Mouse (Mus musculus) CH12.LX (cell line): ENCODE measurements around the gene Pef1. TPM values are rescaled to one million over a fixed set of nuclear protein-coding genes. Genes with fewer than 3 reads are reported as not detected.

Experiments used
- DNase-seq: peaks from one replicate; pipeline ENCODE4 v3.0.0-alpha.2; 2013; ENCODE audit errors: extremely low read depth
- H3K27ac ChIP-seq: 2 replicates; pipeline ENCODE4 v1.5.1; 2012; ENCODE audit warnings: low read depth, mild to moderate bottlenecking, control low read depth, moderate library complexity; ENCODE audit not compliant: insufficient read depth
- H3K27me3 ChIP-seq: replicated peaks from 2 replicates; pipeline ENCODE3; 2012; ENCODE audit warnings: inconsistent platforms
- H3K36me3 ChIP-seq, 2 experiments: replicated peaks in 1 of 2; 2 replicates each; pipeline versions ENCODE3 to v1.6.1; 2012; ENCODE audit warnings: inconsistent platforms in 1 of 2, low read length in 1 of 2, mild to moderate bottlenecking in 1 of 2, mixed read lengths in 1 of 2, moderate library complexity in 1 of 2; ENCODE audit not compliant: control insufficient read depth in 1 of 2, insufficient read depth in 1 of 2
- H3K4me1 ChIP-seq, 2 experiments: 2 replicates each; pipeline ENCODE4 v1.6.1; 2012; ENCODE audit warnings: inconsistent platforms in 1 of 2, moderate library complexity in 1 of 2; ENCODE audit not compliant: insufficient read depth in 2 of 2, control insufficient read depth in 1 of 2
- H3K4me2 ChIP-seq: 2 replicates; pipeline ENCODE4 v1.6.1; 2012; ENCODE audit warnings: low read depth, mild to moderate bottlenecking, control low read depth; ENCODE audit not compliant: poor library complexity, insufficient read depth, severe bottlenecking
- H3K4me3 ChIP-seq, 3 experiments: fragments of 150-350 bp in 1 of 3; sonication (generic) in 1 of 3; replicated peaks in 1 of 3; 2 replicates each; pipeline versions ENCODE3 to v1.5.1; 2011 to 2012; ENCODE audit warnings: low read depth in 2 of 3, low read length in 2 of 3, mild to moderate bottlenecking in 2 of 3, moderate library complexity in 2 of 3, control low read depth in 1 of 3, improper control_type of control experiment in 1 of 3, inconsistent platforms in 1 of 3, mixed read lengths in 1 of 3; ENCODE audit not compliant: poor library complexity in 1 of 3
- H3K79me2 ChIP-seq: replicated peaks from 2 replicates; pipeline ENCODE4 v1.6.1; 2012; ENCODE audit warnings: mild to moderate bottlenecking, moderate library complexity; ENCODE audit not compliant: control insufficient read depth, poor library complexity, insufficient read depth, severe bottlenecking; ENCODE audit errors: extremely low read depth
- H3K9ac ChIP-seq: 2 replicates; pipeline ENCODE4 v1.6.1; 2012; ENCODE audit warnings: low read depth, mild to moderate bottlenecking, control low read depth, moderate library complexity; ENCODE audit not compliant: insufficient read depth
- H3K9me3 ChIP-seq: replicated peaks from 2 replicates; pipeline ENCODE3; 2012; ENCODE audit warnings: low read length, inconsistent platforms, mixed read lengths
- CHD2 ChIP-seq: IDR thresholded peaks from 2 replicates; pipeline ENCODE4 v1.6.1; 2011; ENCODE audit warnings: low read length, improper control_type of control experiment
- GABPA ChIP-seq: IDR thresholded peaks from 2 replicates; pipeline ENCODE4 v1.6.1; 2012; ENCODE audit warnings: low read depth, low read length, improper control_type of control experiment, inconsistent platforms; ENCODE audit not compliant: insufficient replicate concordance
- HCFC1 ChIP-seq: IDR thresholded peaks from 2 replicates; pipeline ENCODE4 v1.6.1; 2012; ENCODE audit warnings: low read depth, mild to moderate bottlenecking, inconsistent platforms, low read length, improper control_type of control experiment
- IRF4 ChIP-seq: IDR thresholded peaks from 2 replicates; pipeline ENCODE4 v1.6.1; 2014; ENCODE audit warnings: low read depth, mild to moderate bottlenecking, inconsistent platforms, low read length, improper control_type of control experiment
- JUN ChIP-seq: IDR thresholded peaks from 2 replicates; pipeline ENCODE4 v1.6.1; 2011; ENCODE audit warnings: low read depth, mild to moderate bottlenecking, low read length, improper control_type of control experiment, moderate library complexity; ENCODE audit not compliant: insufficient read depth
- JUND ChIP-seq: conservative IDR thresholded peaks from 2 replicates; pipeline ENCODE4 v1.6.1; 2011; ENCODE audit warnings: low read depth, low read length, improper control_type of control experiment
- KAT2A ChIP-seq: IDR thresholded peaks from 2 replicates; pipeline ENCODE4 v1.6.1; 2012; ENCODE audit warnings: low read length, improper control_type of control experiment, inconsistent platforms; ENCODE audit not compliant: insufficient replicate concordance
- MAFK ChIP-seq: IDR thresholded peaks from 2 replicates; pipeline ENCODE4 v1.6.1; 2011; ENCODE audit warnings: low read length, improper control_type of control experiment; ENCODE audit not compliant: insufficient replicate concordance
- MEF2A ChIP-seq: IDR thresholded peaks from 2 replicates; pipeline ENCODE4 v1.6.1; 2014; ENCODE audit warnings: low read depth, mild to moderate bottlenecking, inconsistent platforms, low read length, improper control_type of control experiment, borderline replicate concordance
- NELFE ChIP-seq: IDR thresholded peaks from 2 replicates; pipeline ENCODE4 v1.6.1; 2011; ENCODE audit warnings: low read depth, low read length, improper control_type of control experiment
- RAD21 ChIP-seq: IDR thresholded peaks from 2 replicates; pipeline ENCODE4 v1.6.1; 2011; ENCODE audit warnings: low read depth, mild to moderate bottlenecking, low read length, improper control_type of control experiment, moderate library complexity
- RCOR1 ChIP-seq: conservative IDR thresholded peaks from 2 replicates; pipeline ENCODE4 v1.6.1; 2012; ENCODE audit warnings: low read depth, mild to moderate bottlenecking, inconsistent platforms, low read length, improper control_type of control experiment
- SIN3A ChIP-seq: IDR thresholded peaks from 2 replicates; pipeline ENCODE4 v1.6.1; 2012; ENCODE audit warnings: low read length, improper control_type of control experiment, inconsistent platforms
- TCF12 ChIP-seq: IDR thresholded peaks from 2 replicates; pipeline ENCODE4 v1.6.1; 2014; ENCODE audit warnings: low read depth, mild to moderate bottlenecking, inconsistent platforms, low read length, improper control_type of control experiment
- UBTF ChIP-seq: IDR thresholded peaks from 2 replicates; pipeline ENCODE4 v1.6.1; 2012; ENCODE audit warnings: low read depth, mild to moderate bottlenecking, inconsistent platforms, low read length, improper control_type of control experiment, moderate library complexity
- USF1 ChIP-seq: IDR thresholded peaks from 2 replicates; pipeline ENCODE4 v1.6.1; 2014; ENCODE audit warnings: low read depth, mild to moderate bottlenecking, inconsistent platforms, low read length, improper control_type of control experiment
- USF2 ChIP-seq: conservative IDR thresholded peaks from 2 replicates; pipeline ENCODE4 v1.6.1; 2011; ENCODE audit warnings: low read depth, low read length, improper control_type of control experiment
- ZC3H11A ChIP-seq: IDR thresholded peaks from 2 replicates; pipeline ENCODE4 v1.6.1; 2012; ENCODE audit warnings: low read depth, mild to moderate bottlenecking, inconsistent platforms, low read length, improper control_type of control experiment
- ZKSCAN1 ChIP-seq: IDR thresholded peaks from 2 replicates; pipeline ENCODE4 v1.6.1; 2012; ENCODE audit warnings: low read depth, inconsistent platforms, low read length, improper control_type of control experiment, borderline replicate concordance
- ZMIZ1 ChIP-seq: IDR thresholded peaks from 2 replicates; pipeline ENCODE4 v1.6.1; 2012; ENCODE audit warnings: low read depth, mild to moderate bottlenecking, inconsistent platforms, low read length, improper control_type of control experiment
- dilution Hi-C: fragments of 300-500 bp; cut with MboI; formaldehyde crosslinking; loops from 2 replicates; pipeline ENCODE4 v1.14.3; 2020; ENCODE audit warnings: low sequenced_read_pairs; ENCODE audit not compliant: extremely low pct_unique_long_range_greater_than_20kb, extremely low pct_ligation_motif_present
- in situ Hi-C: fragments of 300-500 bp; cut with MboI; formaldehyde crosslinking; loops from 3 replicates; pipeline ENCODE4 v1.14.3; 2019; ENCODE audit warnings: low sequenced_read_pairs, low pct_ligation_motif_present, low pct_unique_long_range_greater_than_20kb, mixed read lengths
- polyA plus RNA-seq: library from polyadenylated mRNA; unstranded; fragments of >175 nt; gene quantifications from 2 replicates; pipeline ENCODE4 v1.2.1, GENCODE M21; 2012; ENCODE audit warnings: low read depth; ENCODE audit not compliant: insufficient read length
- total RNA-seq, 2 experiments: library from RNA; depleted of rRNA; stranded (reverse); fragments of 300-350 nt in 1 of 2; fragments of >200 nt in 1 of 2; gene quantifications; 2 replicates each; pipeline ENCODE4 v1.2.3; 2012 to 2014

Pef1 gene
- total and polyA plus RNA-seq, 3 experiments, result 26.2 to 38.6 (median 32.5) TPM

DNA sequence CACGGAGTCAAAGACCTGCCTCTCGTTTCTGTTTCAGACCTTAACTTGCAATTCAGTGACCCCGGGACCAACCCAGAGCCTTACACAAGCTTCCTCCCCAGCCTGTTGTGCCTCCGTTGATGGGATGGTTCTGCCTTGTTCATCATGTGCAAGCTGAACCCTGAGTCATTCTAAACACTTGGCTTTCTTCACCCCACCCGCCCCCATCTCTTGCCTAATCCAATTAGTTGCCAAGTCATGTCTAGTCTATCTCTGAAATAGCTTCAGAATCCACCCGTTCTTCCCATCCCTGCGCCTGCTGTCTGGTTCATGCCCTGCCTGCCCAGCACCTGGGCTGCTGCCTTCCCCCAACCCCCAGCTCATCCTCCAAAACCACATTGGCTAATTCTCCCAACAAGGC, 9.9 kb downstream of the Pef1 start:
- H3K9ac ChIP-seq, result no peak overlapping the region
- in situ Hi-C loops (no loop called here), dilution Hi-C loops (no loop called here)
- TF ChIP-seq TCF12, result no peak
- TF ChIP-seq MAFK, result no peak
- no peak for TF ChIP-seq SIN3A
- no peak for TF ChIP-seq JUND
- TF ChIP-seq ZMIZ1, result no peak
- TF ChIP-seq USF1, result no peak
- no peak for TF ChIP-seq IRF4
- TF ChIP-seq KAT2A, result no peak
- no peak for TF ChIP-seq CHD2
- TF ChIP-seq GABPA, result no peak
- H3K4me3 ChIP-seq, result no peak overlapping the region
- H3K4me1 ChIP-seq, result peaks cover 0 to 12% of the 10 kb centered on the region in 2 experiments; a peak in 2 of 4 replicates
- no peaks in the 10 kb centered on the region for H3K9me3 ChIP-seq
- H3K79me2 ChIP-seq, result peaks cover 3% of the 10 kb centered on the region; the same call in 1 of the 2 replicates
- peaks cover 0 to 52% of the 10 kb centered on the region in 2 experiments for H3K36me3 ChIP-seq
- no peak for DNase-seq
- no peak overlapping the region for H3K27ac ChIP-seq
- no peak overlapping the region for H3K4me2 ChIP-seq
- no peaks in the 10 kb centered on the region for H3K27me3 ChIP-seq

DNA sequence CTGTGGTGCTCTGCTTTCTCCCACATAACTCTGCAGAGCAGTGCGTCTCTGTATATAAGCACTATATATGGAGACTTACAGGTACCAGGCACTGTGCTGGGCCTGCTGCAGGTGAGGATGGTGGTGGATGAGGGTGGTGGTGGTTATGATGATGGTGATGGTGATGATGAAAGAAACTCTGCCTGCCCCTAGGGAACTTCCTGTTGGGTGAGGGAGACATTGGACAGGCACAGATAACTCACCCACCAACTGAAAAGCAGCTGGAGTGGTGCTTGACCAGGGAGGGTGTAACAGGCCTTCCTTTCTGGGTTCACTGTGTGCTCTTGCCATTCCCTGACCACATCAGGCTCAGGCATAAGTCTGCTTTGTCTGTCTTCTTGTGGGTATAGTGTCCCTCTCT, 10.4 kb downstream of the Pef1 start:
- dilution Hi-C loops (no loop called here), in situ Hi-C loops (no loop called here)
- H3K79me2 ChIP-seq, result peaks cover 3% of the 10 kb centered on the region
- H3K27ac ChIP-seq, result no peak overlapping the region
- no peak overlapping the region for H3K4me3 ChIP-seq
- H3K9ac ChIP-seq, result no peak overlapping the region
- TF ChIP-seq USF1, result no peak
- TF ChIP-seq HCFC1, result no peak
- no peak for TF ChIP-seq NELFE
- no peak for TF ChIP-seq GABPA
- no peak for TF ChIP-seq JUN
- TF ChIP-seq UBTF, result no peak
- TF ChIP-seq ZKSCAN1, result no peak
- TF ChIP-seq KAT2A, result no peak
- TF ChIP-seq USF2, result no peak
- TF ChIP-seq MEF2A, result no peak
- TF ChIP-seq RAD21, result no peak
- no peak for TF ChIP-seq JUND
- TF ChIP-seq IRF4, result no peak
- no peak for TF ChIP-seq RCOR1
- TF ChIP-seq ZC3H11A, result no peak
- no peaks in the 10 kb centered on the region for H3K9me3 ChIP-seq
- no peak for DNase-seq
- H3K4me2 ChIP-seq, result no peak overlapping the region
- no peaks in the 10 kb centered on the region for H3K27me3 ChIP-seq
- peaks cover 0 to 12% of the 10 kb centered on the region in 2 experiments; a peak in 2 of 4 replicates for H3K4me1 ChIP-seq
- H3K36me3 ChIP-seq, result peaks cover 0 to 52% of the 10 kb centered on the region in 2 experiments
